8 mouse cellular contexts compared by ENCODE assay signal in the genomic region with DNA sequence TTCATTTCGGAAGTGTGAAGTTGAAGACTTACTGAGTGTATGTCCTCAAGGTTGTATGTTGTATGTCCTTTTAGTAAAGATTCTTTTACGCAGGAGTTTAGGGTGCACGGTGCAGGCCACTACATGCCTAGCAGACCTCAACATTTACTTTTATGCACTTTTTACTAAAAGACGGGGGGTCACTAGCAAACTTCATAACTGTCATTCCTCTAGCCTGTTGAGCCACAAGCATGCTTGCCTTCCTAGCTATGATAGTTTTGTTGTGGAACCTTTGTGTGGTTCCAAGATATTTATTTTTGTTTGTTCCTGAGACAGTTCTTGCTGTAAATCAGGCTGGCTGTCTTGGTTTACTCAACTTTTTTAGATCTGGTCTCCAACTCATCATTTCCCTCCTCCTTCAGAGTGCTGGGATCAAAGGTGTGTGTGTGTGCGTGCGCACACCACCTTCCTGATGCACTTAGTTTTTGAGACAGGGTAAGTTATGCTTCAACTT. TPM values are rescaled to one million over a fixed set of nuclear protein-coding genes. Genes with fewer than 3 reads are reported as not detected.
DNase-seq lines count a peak whose midpoint lies in the region; ATAC-seq lines count a peak whose summit lies in the region.

No protein-coding gene starts in this region.

- intact Hi-C loops in heart, postnatal 10 days (cut with DNase I): no loop called here
- intact Hi-C loops in left cerebral cortex, postnatal 25 days (cut with DNase I): no loop called here

- H3K36me3 ChIP-seq in heart, embryonic 11.5 days (ENCODE audit: control insufficient read depth, insufficient read depth, low read length): peaks cover 20% of the 10 kb centered on the region
- H3K36me3 ChIP-seq in hindbrain, embryonic 15.5 days: peaks cover 22% of the 10 kb centered on the region
- H3K36me3 ChIP-seq in macrophage (ENCODE audit: inconsistent target): peaks cover 23% of the 10 kb centered on the region

- H3K27me3 ChIP-seq in heart, embryonic 11.5 days (ENCODE audit: control insufficient read depth, insufficient read depth, low read length): no peaks in the 10 kb centered on the region
- H3K27me3 ChIP-seq in hindbrain, embryonic 15.5 days: no peaks in the 10 kb centered on the region

- WGBS in heart, embryonic 11.5 days (ENCODE audit: insufficient replicate concordance): 1% methylated on average over 6 of the region's 6 CpGs
- under 1% methylated on average over 6 of the region's 6 CpGs for WGBS in hindbrain, embryonic 15.5 days
- WGBS in macrophage (ENCODE audit: missing documents): 2% methylated on average over 6 of the region's 6 CpGs

- no peak for DNase-seq in heart, postnatal 10 days
- peak; percentile 34 for DNase-seq in MN1 (ENCODE audit: low spot score)
- DNase-seq in spleen, postnatal 14 days (ENCODE audit: low spot score in 2 of 2): no peak
- no peak for DNase-seq in left cerebral cortex, postnatal 25 days (ENCODE audit: low spot score in 2 of 2)

- H3K9me3 ChIP-seq in heart, embryonic 11.5 days (replicated peaks; ENCODE audit: control insufficient read depth, low read length): no peaks in the 10 kb centered on the region
- no peaks in the 10 kb centered on the region for H3K9me3 ChIP-seq in hindbrain, embryonic 15.5 days

- peak overlapping the region; percentile 94 for H3K9ac ChIP-seq in heart, embryonic 11.5 days (ENCODE audit: low read depth, low read length)
- H3K9ac ChIP-seq in hindbrain, embryonic 15.5 days: peak overlapping the region; percentile 88

- H3K4me2 ChIP-seq in heart, embryonic 11.5 days: peak overlapping the region; percentile 97
- peak overlapping the region; percentile 98 for H3K4me2 ChIP-seq in hindbrain, embryonic 15.5 days

- H3K4me3 ChIP-seq in heart, embryonic 11.5 days (ENCODE audit: low read depth, low read length): peak overlapping the region; percentile 61
- peak overlapping the region; percentile 67 for H3K4me3 ChIP-seq in hindbrain, embryonic 15.5 days
- H3K4me3 ChIP-seq in macrophage (ENCODE audit: inconsistent target): peak overlapping the region; percentile 87

- H3K27ac ChIP-seq in heart, embryonic 11.5 days (ENCODE audit: low read depth, low read length): peak overlapping the region; percentile 99
- peak overlapping the region; percentile 98 for H3K27ac ChIP-seq in hindbrain, embryonic 15.5 days (replicated peaks)
- peak overlapping the region; percentile 88 for H3K27ac ChIP-seq in macrophage

- H3K4me1 ChIP-seq in heart, embryonic 11.5 days (ENCODE audit: control insufficient read depth, insufficient read depth, low read length): peaks cover 17% of the 10 kb centered on the region
- peaks cover 47% of the 10 kb centered on the region for H3K4me1 ChIP-seq in hindbrain, embryonic 15.5 days (replicated peaks)

- ATAC-seq in heart, embryonic 11.5 days (replicated peaks; ENCODE audit: insufficient number of reproducible peaks, low FRiP score, low TSS enrichment): no peak
- ATAC-seq in hindbrain, embryonic 15.5 days (ENCODE audit: low FRiP score, low read depth): no peak
- ATAC-seq in activated CD4-positive, CD25-positive, alpha-beta regulatory T cell, adult 4 months: no peak

- peaks cover 62% of the 10 kb centered on the region for H3K79me2 ChIP-seq in macrophage (ENCODE audit: inconsistent target)

RNA-seq across cellular contexts. Expression of gene Srsf3, which starts 1.2 kb away (rescaled TPM):
- polyA plus RNA-seq in heart, embryonic 11.5 days (2014; fragmentation: Nextera tagmentation; extraction: Ambion mirVana): 420 and 433 TPM in 2 replicates
- 100 to 1,000 TPM; 152 to 159 TPM for total RNA-seq in heart, postnatal 10 days (2021)
- polyA plus RNA-seq in hindbrain, embryonic 15.5 days (2015; fragmentation: Nextera tagmentation; extraction: Ambion mirVana): 411 and 428 TPM in 2 replicates
- total RNA-seq in macrophage (2018; cell fraction: chromatin; rRNA removed): 100 to 1,000 TPM; 298 to 475 (median 399) TPM
- total RNA-seq in macrophage (2018; cell fraction: cytosol; rRNA removed): 10 to 100 TPM; 63.8 to 95.5 (median 73.3) TPM
- total RNA-seq in macrophage (2018; cell fraction: nucleus; rRNA removed): 100 to 1,000 TPM; 193 to 423 (median 284) TPM
- polyA plus RNA-seq in macrophage (2018): 60.3 to 155 TPM (median 85.0 TPM) in 3 replicates
- total RNA-seq in left cerebral cortex, postnatal 25 days (2021): 100 to 1,000 TPM; 113 to 117 TPM
- polyA plus RNA-seq in activated CD4-positive, CD25-positive, alpha-beta regulatory T cell, adult 4 months (2017; shearing (Covaris generic)): 100 to 1,000 TPM; 265 to 364 TPM

RNA-seq across cellular contexts. Expression of gene Stk38, which starts 25.8 kb away (rescaled TPM):
- polyA plus RNA-seq in heart, embryonic 11.5 days (2014; fragmentation: Nextera tagmentation; extraction: Ambion mirVana): 92.7 and 98.4 TPM in 2 replicates
- 10 to 100 TPM; 53.0 to 57.2 TPM for total RNA-seq in heart, postnatal 10 days (2021)
- polyA plus RNA-seq in hindbrain, embryonic 15.5 days (2015; fragmentation: Nextera tagmentation; extraction: Ambion mirVana): 83.0 and 88.0 TPM in 2 replicates
- 100 to 1,000 TPM; 193 to 792 (median 580) TPM for total RNA-seq in macrophage (2018; cell fraction: chromatin; rRNA removed)
- total RNA-seq in macrophage (2018; cell fraction: cytosol; rRNA removed): 10 to 100 TPM; 41.5 to 90.6 (median 71.6) TPM
- 100 to 1,000 TPM; 124 to 452 (median 250) TPM for total RNA-seq in macrophage (2018; cell fraction: nucleus; rRNA removed)
- 50.4 to 96.1 TPM (median 84.7 TPM) in 3 replicates for polyA plus RNA-seq in macrophage (2018)
- total RNA-seq in left cerebral cortex, postnatal 25 days (2021): 10 to 100 TPM; 44.9 to 59.3 TPM
- 100 to 1,000 TPM; 196 to 222 TPM for polyA plus RNA-seq in activated CD4-positive, CD25-positive, alpha-beta regulatory T cell, adult 4 months (2017; shearing (Covaris generic))

RNA-seq across cellular contexts. Expression of gene Cdkn1a, which starts 57.2 kb away (rescaled TPM):
- polyA plus RNA-seq in heart, embryonic 11.5 days (2014; fragmentation: Nextera tagmentation; extraction: Ambion mirVana): 39.3 TPM in 2 replicates
- 100 to 1,000 TPM in 1 of 2 experiments, 10 to 100 TPM in 1; 46.2 to 180 TPM for total RNA-seq in heart, postnatal 10 days (2021)
- polyA plus RNA-seq in hindbrain, embryonic 15.5 days (2015; fragmentation: Nextera tagmentation; extraction: Ambion mirVana): 109 and 115 TPM in 2 replicates
- 1,000 to 10,000 TPM in 4 of 26 experiments, 100 to 1,000 TPM in 22; 134 to 1,695 (median 455) TPM for total RNA-seq in macrophage (2018; cell fraction: chromatin; rRNA removed)
- 1,000 to 10,000 TPM in 5 of 26 experiments, 100 to 1,000 TPM in 21; 227 to 1,662 (median 534) TPM for total RNA-seq in macrophage (2018; cell fraction: cytosol; rRNA removed)
- 1,000 to 10,000 TPM in 7 of 26 experiments, 100 to 1,000 TPM in 19; 155 to 1,879 (median 663) TPM for total RNA-seq in macrophage (2018; cell fraction: nucleus; rRNA removed)
- 176 to 305 TPM (median 287 TPM) in 3 replicates for polyA plus RNA-seq in macrophage (2018)
- 10 to 100 TPM; 36.0 to 54.2 TPM for total RNA-seq in left cerebral cortex, postnatal 25 days (2021)
- polyA plus RNA-seq in activated CD4-positive, CD25-positive, alpha-beta regulatory T cell, adult 4 months (2017; shearing (Covaris generic)): 10 to 100 TPM in 1 of 2 experiments, 1 to 10 TPM in 1; 7.5 to 12.1 TPM
